Mouse (Mus musculus) monocyte, adult 5-6 weeks (primary cell): ENCODE data around the gene Sept5. TPM values are rescaled to one million over a fixed set of nuclear protein-coding genes. Genes with fewer than 3 reads are reported as not detected.

Experiments used
- ATAC-seq: fragments of 153-309, 156-312 bp; replicated peaks from 2 replicates; pipeline ENCODE4 v1.8.0; 2017; ENCODE audit warnings: mild to moderate bottlenecking; ENCODE audit not compliant: low TSS enrichment, insufficient number of reproducible peaks, severe bottlenecking, poor library complexity, low FRiP score
- total RNA-seq: library from RNA; stranded (forward); fragments of 200-1000, 200-491, 200-594 nt; gene quantifications from 3 replicates; pipeline ENCODE4 v1.2.3, GENCODE M21; 2017

Sept5 gene
- total RNA-seq, 1 experiment from 2014 or later, result 1.5 TPM

- no peak for ATAC-seq
These were observed 9.0 kb downstream of the Sept5 start for GRCm38 (mm10) chr16:18620601-18621361.

- no peak for ATAC-seq
These were observed 9.6 kb downstream of the Sept5 start for GRCm38 (mm10) chr16:18620201-18620600.

DNA sequence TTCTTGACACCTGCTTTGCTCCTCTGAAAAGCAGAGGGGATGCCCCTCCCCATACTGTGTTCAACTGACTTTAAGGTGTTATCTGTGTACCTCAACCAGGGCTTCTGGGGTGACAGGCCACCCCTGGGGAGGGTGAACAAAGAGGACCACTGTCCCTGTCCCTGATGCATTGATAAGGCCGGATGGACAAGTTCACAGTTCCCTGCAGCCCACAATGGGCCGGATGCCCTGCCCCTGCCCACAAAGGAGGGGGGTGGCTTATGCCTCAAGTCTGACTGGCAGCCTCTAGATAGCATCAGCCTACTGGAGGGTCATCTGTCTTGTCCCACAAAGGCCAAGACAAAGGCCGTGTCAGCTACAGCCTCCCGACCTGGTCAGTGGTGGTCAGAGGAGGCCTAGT, 10.6 kb downstream of the Sept5 start:
- ATAC-seq, result 0 out of 2 replicates have a peak, but pooled peaks have one; percentile 34

DNA sequence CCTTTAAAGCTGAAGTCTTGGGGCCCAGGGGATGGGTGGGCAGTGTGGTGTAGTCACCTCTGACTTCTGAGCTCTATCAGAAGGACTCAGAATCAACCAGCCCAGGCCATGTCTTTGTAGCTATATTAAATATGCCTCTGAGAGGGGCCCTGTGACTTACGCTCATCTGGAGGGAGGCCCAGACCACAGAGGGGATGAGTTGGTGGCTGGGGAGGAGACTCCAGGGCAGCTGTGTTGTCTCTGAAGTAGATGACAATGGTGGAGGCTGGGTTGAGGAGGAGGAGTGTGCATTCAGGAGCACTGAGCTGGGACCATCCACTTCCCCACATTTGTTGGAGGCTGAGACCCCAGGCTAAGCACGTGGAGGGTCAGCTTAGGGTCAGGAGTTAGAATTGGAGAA, 11.5 kb downstream of the Sept5 start:
- no peak for ATAC-seq

DNA sequence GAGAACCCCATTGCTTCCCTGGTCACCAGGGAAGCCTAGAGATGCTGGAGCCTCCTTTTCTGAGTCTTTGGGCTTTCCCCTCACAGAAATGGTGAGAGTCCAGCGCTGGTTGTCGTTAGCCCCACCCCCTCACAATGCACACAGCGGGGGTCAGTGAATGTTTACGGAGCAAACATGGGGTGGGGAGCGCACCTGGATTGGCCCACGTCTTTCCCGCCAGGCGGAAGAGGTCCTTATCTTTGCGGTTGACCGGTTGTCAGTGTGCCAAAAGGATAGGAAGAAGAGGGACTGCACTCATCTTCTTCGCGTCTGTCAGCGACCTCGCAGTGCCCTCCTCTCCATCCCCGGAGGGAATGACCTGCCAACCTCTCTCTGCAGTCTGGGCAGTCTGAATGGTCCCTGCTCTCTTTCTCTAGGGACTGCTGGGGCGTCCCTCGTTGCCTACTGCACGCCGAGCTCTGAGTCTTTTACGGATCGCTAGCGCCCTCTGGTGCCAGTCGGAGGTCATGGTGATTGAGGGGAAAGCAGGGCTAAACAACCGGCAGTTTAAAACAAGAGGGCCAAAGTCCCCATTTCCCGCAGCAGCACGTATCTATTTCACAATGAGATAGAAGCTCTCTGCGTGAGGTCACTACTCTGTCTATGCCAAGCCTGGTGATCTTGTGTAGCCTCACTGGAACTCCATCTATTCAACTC, 12.2 kb downstream of the Sept5 start:
- ATAC-seq, result peak; percentile 52

DNA sequence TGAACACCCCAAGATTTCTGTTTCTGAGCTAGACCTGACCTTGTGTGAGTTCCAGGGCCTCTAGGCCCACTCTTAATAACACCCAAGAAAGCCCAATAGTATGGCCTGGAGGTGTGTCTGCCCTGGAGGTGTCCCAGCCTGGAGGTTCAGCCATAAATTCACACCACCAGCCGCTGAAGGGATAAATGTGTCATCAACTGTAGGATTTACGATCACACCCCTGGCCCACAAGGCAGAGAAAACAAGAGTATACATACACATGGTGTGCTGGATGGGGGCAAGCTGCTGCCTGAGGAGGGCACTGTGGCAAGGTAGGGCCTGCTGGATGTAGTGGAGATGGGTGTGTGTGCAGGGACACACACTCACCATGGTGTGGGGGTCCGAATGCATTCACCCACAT, 16.5 kb downstream of the Sept5 start:
- no peak for ATAC-seq

- no peak for ATAC-seq
These were observed 18.0 kb downstream of the Sept5 start for GRCm38 (mm10) chr16:18611752-18612151.

DNA sequence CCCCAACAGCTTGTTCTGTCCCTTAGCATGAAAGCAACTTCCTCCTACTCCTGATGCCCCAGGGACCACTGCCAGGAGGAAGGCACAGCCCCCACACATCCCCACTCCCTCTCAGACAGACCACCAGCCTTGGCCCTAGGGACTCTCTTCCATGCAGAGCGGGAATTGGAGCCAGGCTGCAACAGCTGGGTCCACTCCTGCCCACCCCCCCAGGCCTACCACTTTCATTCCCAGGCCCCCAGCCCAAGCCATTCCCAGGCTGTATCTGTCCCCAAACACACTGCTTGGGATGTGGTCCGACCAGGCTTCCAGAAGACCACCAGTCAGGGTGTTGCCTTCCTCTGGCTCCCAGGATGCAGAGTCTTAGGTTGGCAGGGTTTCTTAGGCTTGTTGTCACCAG, 20.7 kb downstream of the Sept5 start:
- ATAC-seq, result no peak

GRCm38 (mm10) chr16:18608226-18608625, 21.5 kb downstream of the Sept5 start:
- ATAC-seq, result no peak

DNA sequence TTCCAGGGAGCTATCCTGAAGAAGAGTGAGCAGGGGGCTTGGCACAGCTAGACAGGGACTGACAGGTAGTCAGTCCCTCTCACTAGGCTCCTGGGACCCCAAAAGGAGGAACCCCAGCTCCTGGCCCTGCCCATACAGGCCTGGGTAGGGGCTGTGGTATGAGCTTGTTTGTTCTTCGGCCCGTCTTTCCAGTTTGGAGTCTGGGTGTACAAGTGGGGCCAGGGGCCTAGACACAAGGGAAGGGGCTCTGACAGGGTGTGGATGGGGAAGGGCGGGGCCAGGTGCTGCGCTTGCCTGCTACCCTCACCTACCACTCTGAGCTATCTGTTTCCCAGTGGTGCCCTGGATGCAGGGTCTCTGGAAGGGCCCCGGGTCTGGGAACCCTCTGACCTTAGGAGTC, 24.0 kb downstream of the Sept5 start:
- no peak for ATAC-seq

GRCm38 (mm10) chr16:18604267-18604701, 25.5 kb downstream of the Sept5 start:
- ATAC-seq, result no peak

DNA sequence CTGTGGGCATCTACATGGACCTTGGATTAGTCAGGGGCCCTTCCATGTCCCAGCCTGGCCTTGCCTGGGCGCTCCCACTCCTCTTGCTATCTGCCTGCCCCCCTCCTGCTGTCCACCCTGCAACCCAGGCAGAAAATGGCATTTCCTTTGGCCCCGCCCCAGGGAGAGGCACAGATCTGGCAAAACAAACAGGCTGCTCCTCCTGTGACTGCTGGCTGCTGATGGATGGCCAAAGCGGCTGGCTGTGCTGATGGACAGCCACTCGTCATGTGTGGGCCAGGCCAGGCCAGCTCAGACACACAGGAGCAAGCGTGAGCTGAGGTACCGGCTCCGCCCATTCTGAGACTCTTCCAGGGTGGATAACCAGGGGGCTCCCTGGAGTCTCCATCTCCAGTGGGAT, 28.3 kb downstream of the Sept5 start:
- no peak for ATAC-seq

DNA sequence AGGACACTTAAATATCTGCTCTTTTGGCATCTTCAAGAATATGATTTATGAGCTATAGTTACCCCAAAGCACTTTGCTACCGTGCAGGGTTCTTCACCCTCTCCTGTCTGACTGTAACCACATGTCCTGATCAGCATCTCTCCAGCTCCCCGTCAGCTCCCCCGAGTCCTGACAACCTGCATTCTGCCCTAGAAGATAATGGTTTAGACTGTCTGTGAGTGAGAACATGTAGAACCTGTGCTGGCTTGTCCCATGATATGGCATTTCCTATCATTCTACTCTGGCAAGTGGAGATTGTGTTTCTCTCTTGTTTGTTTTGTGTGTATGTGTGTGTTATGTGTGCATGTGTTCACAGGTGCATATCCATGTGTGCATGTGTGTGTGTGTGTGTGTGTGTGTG, 31.7 kb downstream of the Sept5 start:
- no peak for ATAC-seq

- no peak for ATAC-seq
These were observed 33.5 kb downstream of the Sept5 start for GRCm38 (mm10) chr16:18596255-18596654.

GRCm38 (mm10) chr16:18593930-18594329, 35.8 kb downstream of the Sept5 start:
- ATAC-seq, result no peak

DNA sequence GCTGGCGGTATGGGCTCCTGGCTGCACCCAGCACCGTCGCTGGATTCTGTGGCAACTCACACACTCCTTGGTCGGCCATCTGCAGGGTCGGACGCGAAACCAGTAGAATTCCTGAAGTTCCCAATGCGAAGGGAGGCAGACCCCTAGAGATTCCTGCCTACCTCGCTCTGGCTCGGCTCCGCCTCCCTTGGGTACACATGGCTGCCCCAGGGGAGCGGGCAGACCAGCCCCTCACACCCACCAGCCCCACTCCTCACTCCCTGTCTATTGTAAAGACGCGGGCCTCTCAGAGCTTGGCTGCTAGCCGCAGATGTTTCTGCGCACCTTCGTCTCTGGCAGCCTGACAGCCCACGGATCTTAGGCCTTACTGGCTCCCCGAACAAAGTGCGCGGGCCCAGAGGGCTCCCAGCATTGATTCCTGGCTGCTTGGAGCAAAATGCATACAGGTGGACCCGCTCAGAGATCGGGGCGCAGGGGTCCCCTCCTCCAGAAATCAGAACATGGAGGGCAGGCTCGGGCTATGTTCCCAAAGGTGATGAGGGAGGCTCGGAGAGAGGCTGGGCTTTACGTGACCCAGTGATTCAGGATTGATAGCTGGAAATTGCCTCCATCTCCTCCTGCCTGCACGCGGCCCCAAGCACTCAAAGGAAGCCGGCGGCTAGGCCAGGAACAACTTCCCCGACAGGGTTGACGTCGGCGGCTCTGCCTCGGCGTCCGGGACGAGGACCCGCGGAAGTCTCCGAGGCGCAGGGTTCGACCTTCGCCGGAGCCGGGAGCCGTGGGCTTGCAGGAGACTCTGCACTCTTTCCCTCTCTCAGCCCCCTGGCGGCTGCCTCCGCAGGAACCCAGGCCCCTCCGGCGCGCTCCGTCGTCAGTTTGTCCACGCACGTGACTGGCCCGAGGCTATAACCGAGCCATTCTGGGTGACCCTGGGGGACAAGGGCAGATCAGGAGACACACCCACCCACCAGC, 38.4 kb downstream of the Sept5 start:
- no peak for ATAC-seq

DNA sequence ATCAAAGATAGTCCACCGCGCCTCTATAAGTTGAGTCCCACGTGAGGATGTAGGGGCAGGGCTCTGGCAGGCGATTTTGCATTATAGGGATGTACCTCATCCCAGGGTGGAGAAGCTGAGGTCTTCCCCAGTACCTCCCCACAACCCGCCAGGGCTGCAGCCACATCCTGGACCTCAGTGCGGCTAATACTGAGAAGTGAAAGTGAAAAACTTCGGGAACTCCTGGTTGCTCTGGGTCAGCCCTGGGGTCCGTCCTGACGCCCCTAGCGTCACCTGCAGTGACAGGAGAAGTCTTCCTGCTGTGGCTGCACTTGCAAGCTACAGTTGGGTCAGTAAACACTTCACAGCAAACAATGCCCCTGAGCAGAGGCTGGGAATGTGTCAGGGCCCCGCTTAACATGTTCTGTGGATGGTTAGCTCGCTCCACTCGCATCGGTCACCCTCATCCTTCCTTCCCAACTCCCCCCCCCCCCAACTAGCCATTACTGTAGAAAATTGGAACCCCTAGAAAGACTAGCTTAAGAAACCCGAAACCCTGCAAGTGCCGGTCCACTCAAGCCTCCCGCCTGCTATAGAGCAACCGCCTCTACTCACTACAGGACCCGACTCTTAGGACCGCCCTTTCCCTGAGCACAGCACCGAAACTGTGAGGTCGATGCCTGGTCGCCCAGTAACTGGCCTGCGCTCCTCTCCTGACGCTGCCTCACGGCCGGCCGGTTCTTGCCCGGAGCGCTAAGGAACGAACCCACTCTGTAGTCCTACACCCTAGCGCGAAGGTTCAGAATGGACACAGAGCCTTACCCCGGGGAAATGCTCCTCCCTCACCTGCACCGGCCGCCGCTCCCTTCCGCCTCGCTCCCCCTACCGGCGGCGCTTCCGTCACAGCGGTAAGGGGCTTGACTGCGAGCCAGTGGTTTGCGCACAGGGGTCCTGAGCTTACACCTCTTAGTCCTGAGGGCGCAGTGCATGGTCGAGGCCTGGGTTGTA, 39.7 kb downstream of the Sept5 start, which contains the start of gene Tbx1:
Gene Tbx1 (minus strand): TSS at position 868 of the 987 bp plus-strand sequence.
- no peak for ATAC-seq

- no peak for ATAC-seq
These were observed 40.6 kb downstream of the Sept5 start for GRCm38 (mm10) chr16:18589080-18589621.
